Mouse (Mus musculus) gastrocnemius, postnatal 36 days (tissue): Measurements from ENCODE around the gene Egln3. TPM values are rescaled to one million over a fixed set of nuclear protein-coding genes. Genes with fewer than 3 reads are reported as not detected.

Experiments
- DNase-seq, 2 experiments: peaks; one replicate each; pipeline ENCODE4 v3.0.0; 2022
- intact Hi-C: fragments of 180-260 bp; cut with DNase I; formaldehyde crosslinking; loops from one replicate; pipeline ENCODE4 v1.15.1; 2025
- long read RNA-seq, 2 experiments: library from polyadenylated mRNA; stranded (forward); transcript quantifications; one replicate each; pipeline ENCODE4 v2.0.0; 2021
- total RNA-seq, 2 experiments: library from RNA; stranded (reverse); gene quantifications; 2 replicates each; pipeline ENCODE4 v1.2.3; 2021

Gene Egln3
- total RNA-seq = 10 to 100 TPM; 17.1 to 32.7 TPM
- long read RNA-seq, experiment 1, transcript Egln3-201 (5 exons, 2,662 nt) = major isoform, 6 of 10 reads
- long read RNA-seq, experiment 1, partial matches to known transcripts = 0 of 10 reads
- long read RNA-seq, experiment 1, other reads (novel, unspliced or antisense) = 4 of 10 reads
- long read RNA-seq, experiment 2, transcript Egln3-201 (5 exons, 2,662 nt) = major isoform, 27 of 29 reads
- long read RNA-seq, experiment 2, partial matches to known transcripts = 0 of 29 reads
- long read RNA-seq, experiment 2, other reads (novel, unspliced or antisense) = 2 of 29 reads

- DNase-seq = peak; percentile 86 to 87
- intact Hi-C loops = loop anchor here (10.0 kb wide), 1 partner anchor 201 kb away; no protein-coding TSS in a partner anchor
Measured at GRCm38 (mm10) chr12:54203656-54204045, at the start of gene Egln3. Gene Egln3 (minus strand): TSS chr12:54203860.

GRCm38 (mm10) chr12:54253449-54253848, 49.8 kb upstream of the Egln3 start:
- intact Hi-C loops = no loop called here
- DNase-seq = no peak

- intact Hi-C loops = no loop called here
- no peak for DNase-seq
Measured at GRCm38 (mm10) chr12:54251942-54252400, 48.3 kb upstream of the Egln3 start.

- intact Hi-C loops = no loop called here
- no peak for DNase-seq
Measured at GRCm38 (mm10) chr12:54247835-54248234, 44.2 kb upstream of the Egln3 start.

DNA sequence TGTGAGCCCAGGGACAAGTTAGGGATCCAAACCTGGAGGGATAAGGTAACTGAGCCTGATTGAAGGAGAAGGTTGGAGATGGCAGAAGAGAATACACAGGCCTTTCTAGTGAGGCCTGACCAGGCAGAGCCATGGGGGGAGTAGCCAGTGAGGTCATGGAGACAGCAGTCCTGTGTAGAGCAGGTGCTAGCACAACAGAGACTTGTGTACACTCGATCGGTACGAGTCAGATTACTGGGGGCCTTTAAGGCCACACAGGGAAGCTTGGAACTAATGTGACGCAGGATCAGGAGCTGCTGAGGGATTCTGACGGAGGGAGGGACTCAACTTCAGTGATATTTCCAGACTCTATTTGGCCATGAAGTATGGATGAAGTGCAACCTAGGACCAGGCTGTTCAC, 39.5 kb upstream of the Egln3 start:
- intact Hi-C loops = no loop called here
- DNase-seq = no peak

- intact Hi-C loops = no loop called here
- DNase-seq = no peak
Measured at GRCm38 (mm10) chr12:54241976-54242375, 38.3 kb upstream of the Egln3 start.

GRCm38 (mm10) chr12:54233794-54234193, 30.1 kb upstream of the Egln3 start:
- intact Hi-C loops = no loop called here
- DNase-seq = no peak

DNA sequence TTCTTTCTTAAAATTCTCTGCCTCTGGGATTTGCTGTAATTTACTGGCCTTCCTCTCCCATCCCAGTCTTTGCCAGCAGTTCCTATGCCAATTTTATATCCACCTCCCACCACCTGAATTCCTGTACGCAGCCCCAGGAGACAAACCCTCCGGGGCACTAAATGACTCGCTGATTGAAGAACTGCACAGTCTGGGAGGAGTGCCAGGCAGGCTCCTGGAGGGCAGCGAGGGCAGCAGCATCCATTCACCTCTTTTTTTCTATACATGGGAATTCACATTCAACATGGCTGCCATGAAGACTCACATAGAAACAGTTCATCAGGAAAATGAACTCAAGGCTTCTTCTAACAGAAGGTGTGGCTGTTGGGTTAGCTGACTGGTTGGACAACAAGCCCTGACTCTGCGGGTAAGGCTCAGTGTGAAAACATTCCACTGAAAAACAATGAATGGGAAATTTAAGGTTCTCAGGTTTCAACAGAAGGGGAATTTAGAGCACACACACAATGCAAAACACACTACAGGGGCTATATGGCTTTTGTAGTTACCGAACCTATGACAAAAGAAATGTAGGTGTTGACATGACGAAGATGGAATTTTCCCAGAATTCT, 29.4 kb upstream of the Egln3 start:
- intact Hi-C loops = no loop called here
- no peak for DNase-seq

GRCm38 (mm10) chr12:54232456-54232855, 28.8 kb upstream of the Egln3 start:
- DNase-seq = no peak
- intact Hi-C loops = no loop called here

DNA sequence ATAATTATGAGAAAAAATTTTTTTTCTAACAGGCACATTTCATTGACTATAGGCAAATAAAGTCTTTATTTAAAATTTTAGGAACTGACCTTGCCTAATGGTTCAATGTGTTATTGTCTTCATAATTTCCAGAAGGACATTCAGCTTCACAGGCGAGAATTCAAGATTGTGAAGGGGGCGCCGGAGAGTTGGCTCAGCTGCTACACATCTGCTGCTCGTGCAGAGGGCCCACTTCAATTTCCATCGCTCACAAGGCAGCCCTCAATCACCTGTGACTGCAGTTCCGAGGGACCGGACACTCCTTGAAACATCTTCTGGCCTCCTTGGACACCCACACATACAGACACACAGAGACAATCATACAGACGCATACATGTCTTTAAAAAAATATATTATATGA, 23.9 kb upstream of the Egln3 start:
- no peak for DNase-seq
- intact Hi-C loops = no loop called here

- DNase-seq = no peak
- intact Hi-C loops = no loop called here
Measured at GRCm38 (mm10) chr12:54226341-54226740, 22.7 kb upstream of the Egln3 start.

DNA sequence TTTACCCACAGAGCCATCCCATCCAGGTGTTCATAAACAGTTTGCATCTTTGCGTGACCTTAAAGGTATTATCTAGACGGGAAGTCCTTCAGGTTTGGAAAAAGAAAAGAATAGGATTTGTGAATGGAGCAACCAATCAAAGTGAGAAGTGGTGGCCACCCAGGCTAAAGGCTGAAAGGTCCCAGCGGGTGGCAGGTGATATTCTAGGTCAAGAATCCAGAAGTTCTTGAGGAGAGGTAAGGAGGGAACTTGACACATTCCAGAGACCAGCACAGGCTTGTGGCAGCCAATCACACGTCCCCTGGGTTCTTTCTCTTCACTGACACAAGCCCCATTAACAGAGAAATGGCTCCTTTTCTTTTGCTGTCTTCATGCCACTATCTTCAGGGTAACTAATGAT, 21.9 kb upstream of the Egln3 start:
- intact Hi-C loops = no loop called here
- DNase-seq = no peak

DNA sequence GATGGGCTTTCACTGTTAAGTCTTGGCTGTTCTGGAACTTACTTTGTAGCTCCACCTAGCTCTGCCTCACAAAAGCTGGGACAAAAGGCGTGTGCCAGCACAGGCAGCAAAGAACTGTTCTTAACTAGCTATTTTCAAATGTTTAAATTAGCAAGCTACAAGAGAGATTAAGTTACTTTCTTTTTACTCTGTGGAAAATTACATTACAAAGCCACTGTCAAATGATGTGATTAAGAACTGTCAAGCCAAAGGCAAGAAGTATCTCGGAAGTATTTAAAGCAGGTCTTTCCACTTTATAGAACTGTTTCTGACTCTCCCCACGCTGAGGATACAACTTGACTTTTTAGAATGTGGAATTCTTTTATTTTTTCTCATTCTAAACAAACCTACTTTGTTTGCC, 21.4 kb upstream of the Egln3 start:
- intact Hi-C loops = no loop called here

DNA sequence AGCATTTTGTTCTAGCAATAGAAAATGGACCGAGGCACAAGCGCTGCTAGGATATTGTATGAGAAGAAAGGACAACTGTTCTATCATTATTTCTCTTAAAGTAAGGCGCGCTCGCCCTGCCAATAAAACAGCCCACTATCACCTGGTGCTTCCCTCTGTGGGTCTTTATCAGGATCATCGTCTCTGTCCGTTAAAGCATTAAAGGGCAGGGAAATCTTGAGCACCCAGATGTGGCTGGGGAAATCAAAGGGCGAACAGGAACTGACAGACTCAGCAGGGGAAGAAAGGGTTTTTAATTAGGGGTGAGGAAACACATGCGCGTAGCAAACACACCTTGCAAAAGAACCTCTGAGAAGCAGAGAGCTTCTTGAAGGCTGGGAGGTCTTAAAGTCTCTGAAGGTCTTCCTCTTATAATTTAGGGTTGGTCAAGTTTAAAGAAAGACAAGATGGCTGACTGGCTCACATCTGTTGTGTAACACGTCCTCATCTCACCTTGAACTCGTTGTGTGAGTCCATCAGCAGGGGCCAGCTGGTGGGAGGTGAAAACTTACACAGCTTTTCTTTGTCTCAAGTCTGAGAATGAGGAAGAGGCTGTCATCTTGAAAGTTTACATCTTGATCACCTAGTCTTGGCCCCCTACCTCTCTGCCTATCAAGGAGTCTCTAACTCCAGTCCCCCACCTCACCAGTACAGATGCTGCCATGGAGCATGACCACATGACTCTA, 18.5 kb upstream of the Egln3 start:
- intact Hi-C loops = no loop called here

More for the DNA sequence above, 21.4 kb upstream of the Egln3 start:
- no peak for DNase-seq

DNA sequence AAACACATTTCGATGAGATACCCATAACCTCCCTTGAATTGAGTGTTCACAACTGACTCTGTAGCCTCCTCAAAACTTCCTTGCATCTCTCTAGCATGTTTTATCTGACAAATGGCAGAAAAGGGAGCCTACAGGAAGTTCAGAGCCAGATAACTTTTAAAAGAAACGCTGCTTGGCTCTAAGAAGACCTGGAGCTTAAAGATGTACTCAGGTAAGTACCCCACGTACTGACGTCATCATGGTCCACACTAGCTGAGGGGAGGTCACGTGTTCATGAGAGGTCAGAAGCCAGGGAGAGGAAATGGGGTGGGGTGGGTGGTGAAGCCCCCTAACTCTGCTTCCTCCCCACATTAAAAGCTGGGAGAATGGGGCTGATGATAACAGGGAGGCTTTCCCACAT, 13.0 kb upstream of the Egln3 start:
- intact Hi-C loops = no loop called here
- DNase-seq = no peak

More for the DNA sequence above, 18.5 kb upstream of the Egln3 start:
- DNase-seq = no peak

DNA sequence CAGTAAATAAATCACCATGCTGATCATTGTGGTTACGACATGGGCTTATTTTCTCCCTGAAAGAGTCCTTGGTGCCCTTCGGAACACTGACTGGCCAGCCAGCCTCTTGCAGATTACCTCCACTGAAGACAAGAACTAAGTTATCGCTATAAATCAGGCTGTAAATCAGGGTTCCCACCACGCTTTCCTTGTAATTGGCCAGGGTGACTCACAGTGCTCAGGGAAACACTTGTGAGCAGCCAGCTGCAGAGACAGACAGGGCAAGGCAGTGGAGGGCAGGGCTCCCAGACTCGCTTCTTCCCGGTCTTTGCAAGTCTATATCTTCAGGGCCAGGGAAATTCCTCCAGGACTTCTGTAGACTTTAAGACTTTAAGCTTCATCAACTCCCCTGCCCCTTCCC, 10.8 kb upstream of the Egln3 start:
- DNase-seq = no peak
- intact Hi-C loops = no loop called here

DNA sequence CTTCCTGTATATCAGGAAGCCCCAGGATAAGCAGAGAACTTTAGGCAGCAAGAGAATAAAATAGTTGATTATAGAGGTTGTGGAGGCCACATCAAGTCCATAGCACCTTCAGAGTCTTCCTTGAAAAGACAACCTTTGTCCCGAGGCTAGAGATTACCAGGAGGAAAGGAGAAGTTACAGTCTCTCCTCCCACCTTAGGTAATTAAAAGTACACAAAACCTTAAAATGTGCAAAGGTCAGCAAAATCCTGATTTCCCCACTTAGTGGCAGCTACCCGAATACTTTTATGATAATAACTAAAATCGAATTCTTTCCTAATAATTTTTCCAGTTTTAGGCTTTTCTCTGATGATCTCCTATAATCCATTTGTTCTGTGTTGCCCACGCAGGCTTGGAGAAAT, 10.2 kb upstream of the Egln3 start:
- intact Hi-C loops = no loop called here
- no peak for DNase-seq

DNA sequence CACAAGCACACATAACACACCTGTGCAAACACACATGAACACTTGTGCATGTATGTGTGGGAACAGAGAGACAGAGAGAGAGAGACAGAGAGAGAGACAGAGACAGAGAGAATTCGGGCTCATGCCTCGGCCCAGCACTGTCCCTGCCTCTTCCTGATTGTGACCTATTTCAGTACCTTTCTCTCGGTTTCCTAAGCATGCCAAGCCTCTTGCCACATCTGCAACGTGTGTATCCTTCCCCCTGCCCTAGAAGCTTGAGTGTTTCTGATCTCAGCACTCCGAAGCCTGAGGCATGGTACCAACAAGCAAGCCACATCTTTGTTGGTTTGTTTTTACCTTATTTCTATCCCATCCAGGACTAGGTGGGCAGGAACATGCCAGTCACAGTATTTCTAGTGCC, 9.6 kb upstream of the Egln3 start:
- DNase-seq = no peak
- intact Hi-C loops = no loop called here

GRCm38 (mm10) chr12:54209182-54209563, 5.5 kb upstream of the Egln3 start:
- DNase-seq = no peak
- intact Hi-C loops = loop anchor here (10.0 kb wide), 1 partner anchor 196 kb away; no protein-coding TSS in a partner anchor

- intact Hi-C loops = loop anchor here (10.0 kb wide), 1 partner anchor 196 kb away; no protein-coding TSS in a partner anchor
Measured at GRCm38 (mm10) chr12:54208433-54209181, 4.9 kb upstream of the Egln3 start.

GRCm38 (mm10) chr12:54205731-54206130, 2.1 kb upstream of the Egln3 start:
- no peak for DNase-seq
- intact Hi-C loops = loop anchor here (10.0 kb wide), 1 partner anchor 199 kb away; no protein-coding TSS in a partner anchor

More at GRCm38 (mm10) chr12:54208433-54209181, 4.9 kb upstream of the Egln3 start:
- DNase-seq = no peak
